Mouse (Mus musculus): ENCODE data around the gene Gabarap. TPM values are rescaled to one million over a fixed set of nuclear protein-coding genes. Genes with fewer than 3 reads are reported as not detected.

The Gabarap gene
- polyA plus RNA-seq (2012; rRNA removed): 412 and 425 TPM in 2 replicates

GRCm38 (mm10) chr11:69990850-69991691 is at the start of gene Gabarap:
Gabarap (plus strand) TSS chr11:69991143.

GRCm38 (mm10) chr11:69948066-69948762 is 42.7 kb upstream of the Gabarap start, which contains the start of gene Slc2a4:
Slc2a4 (minus strand) TSS chr11:69948188.

GRCm38 (mm10) chr11:69964650-69965270 is 26.2 kb upstream of the Gabarap start, which contains the start of gene Cldn7:
Cldn7 (plus strand) TSS chr11:69964779.

GRCm38 (mm10) chr11:69981141-69981762 is 9.7 kb upstream of the Gabarap start, which contains the start of gene Ctdnep1:
Ctdnep1 (plus strand) TSS chr11:69981156.

GRCm38 (mm10) chr11:69982225-69982624 is 8.7 kb upstream of the Gabarap start, which contains the start of gene Elp5:
Elp5 (minus strand) TSS chr11:69982517.

GRCm38 (mm10) chr11:69995391-69995960 is 4.5 kb downstream of the Gabarap start, which contains the start of gene Phf23:
Phf23 (plus strand) TSS chr11:69995777.

GRCm38 (mm10) chr11:70000396-70000898 is 9.5 kb downstream of the Gabarap start, which contains the start of gene Dvl2:
Dvl2 (plus strand) TSS chr11:70000595.

GRCm38 (mm10) chr11:70014880-70015558 is 24.1 kb downstream of the Gabarap start, which contains the start of gene Acadvl:
Acadvl (minus strand) TSS chr11:70015411.

GRCm38 (mm10) chr11:70016669-70017068 is 25.7 kb downstream of the Gabarap start, which contains the start of gene Dlg4:
Dlg4 (plus strand) TSS chr11:70016942.

Other genes with a start within 250 kb of the Gabarap start
- gene Polr2a, start 232.5 kb upstream of the Gabarap start, polyA plus RNA-seq (2012; rRNA removed): 20.4 and 20.9 TPM in 2 replicates
- 0.12 and 0.20 TPM in 2 replicates for gene Slc35g3, start 229.2 kb upstream of the Gabarap start, polyA plus RNA-seq (2012; rRNA removed)
- gene Zbtb4, start 225.2 kb upstream of the Gabarap start, polyA plus RNA-seq (2012; rRNA removed): 15.8 and 16.1 TPM in 2 replicates
- gene Chrnb1, start 195.2 kb upstream of the Gabarap start, polyA plus RNA-seq (2012; rRNA removed): 1.6 and 5.2 TPM in 2 replicates
- 23.7 and 27.4 TPM in 2 replicates for gene Fgf11, start 189.3 kb upstream of the Gabarap start, polyA plus RNA-seq (2012; rRNA removed)
- gene Tmem102, start 185.5 kb upstream of the Gabarap start, polyA plus RNA-seq (2012; rRNA removed): 0.13 and 0.25 TPM in 2 replicates
- not detected in 2 replicates for gene Gm39566, start 175.8 kb upstream of the Gabarap start, polyA plus RNA-seq (2012; rRNA removed)
- not detected in 2 replicates for gene Spem2, start 172.7 kb upstream of the Gabarap start, polyA plus RNA-seq (2012; rRNA removed)
- 1.3 and 1.5 TPM in 2 replicates for gene Spem1, start 169.0 kb upstream of the Gabarap start, polyA plus RNA-seq (2012; rRNA removed)
- gene Nlgn2, start 153.4 kb upstream of the Gabarap start, polyA plus RNA-seq (2012; rRNA removed): 90.2 and 112 TPM in 2 replicates
- gene Tmem256, start 152.6 kb upstream of the Gabarap start, polyA plus RNA-seq (2012; rRNA removed): 232 and 256 TPM in 2 replicates
- gene Plscr3, start 144.8 kb upstream of the Gabarap start, polyA plus RNA-seq (2012; rRNA removed): 73.6 and 80.2 TPM in 2 replicates
- 0.04 and 0.18 TPM in 2 replicates for gene Tnk1, start 132.4 kb upstream of the Gabarap start, polyA plus RNA-seq (2012; rRNA removed)
- not detected in 2 replicates for gene Tmem95, start 113.1 kb upstream of the Gabarap start, polyA plus RNA-seq (2012; rRNA removed)
- gene Kctd11, start 109.7 kb upstream of the Gabarap start, polyA plus RNA-seq (2012; rRNA removed): 1.2 TPM in 2 replicates
- gene Acap1, start 95.6 kb upstream of the Gabarap start, polyA plus RNA-seq (2012; rRNA removed): 0.61 and 0.68 TPM in 2 replicates
- gene 2810408A11Rik, start 90.2 kb upstream of the Gabarap start, polyA plus RNA-seq (2012; rRNA removed): 5.3 and 5.6 TPM in 2 replicates
- gene Neurl4, start 90.1 kb upstream of the Gabarap start, polyA plus RNA-seq (2012; rRNA removed): 111 and 113 TPM in 2 replicates
- 60.8 and 63.8 TPM in 2 replicates for gene Gps2, start 77.3 kb upstream of the Gabarap start, polyA plus RNA-seq (2012; rRNA removed)
- 777 and 816 TPM in 2 replicates for gene Eif5a, start 69.2 kb upstream of the Gabarap start, polyA plus RNA-seq (2012; rRNA removed)
- 48.3 and 53.7 TPM in 2 replicates for gene Ybx2, start 55.3 kb upstream of the Gabarap start, polyA plus RNA-seq (2012; rRNA removed)
- 3.7 and 4.9 TPM in 2 replicates for gene Slc2a4, start 43.0 kb upstream of the Gabarap start, polyA plus RNA-seq (2012; rRNA removed)
- gene Cldn7, start 26.4 kb upstream of the Gabarap start, polyA plus RNA-seq (2012; rRNA removed): 0.21 and 2.5 TPM in 2 replicates
- 93.3 and 102 TPM in 2 replicates for gene Ctdnep1, start 10.0 kb upstream of the Gabarap start, polyA plus RNA-seq (2012; rRNA removed)
- gene Elp5, start 8.6 kb upstream of the Gabarap start, polyA plus RNA-seq (2012; rRNA removed): 151 and 159 TPM in 2 replicates
- gene Phf23, start 4.6 kb downstream of the Gabarap start, polyA plus RNA-seq (2012; rRNA removed): 41.8 and 47.6 TPM in 2 replicates
- 26.9 and 34.5 TPM in 2 replicates for gene Dvl2, start 9.5 kb downstream of the Gabarap start, polyA plus RNA-seq (2012; rRNA removed)
- 46.1 and 54.7 TPM in 2 replicates for gene Acadvl, start 24.3 kb downstream of the Gabarap start, polyA plus RNA-seq (2012; rRNA removed)
- 242 and 275 TPM in 2 replicates for gene Dlg4, start 25.8 kb downstream of the Gabarap start, polyA plus RNA-seq (2012; rRNA removed)
- gene Asgr1, start 62.9 kb downstream of the Gabarap start, polyA plus RNA-seq (2012; rRNA removed): 3.4 and 3.5 TPM in 2 replicates
- 0.28 and 0.35 TPM in 2 replicates for gene Asgr2, start 101.5 kb downstream of the Gabarap start, polyA plus RNA-seq (2012; rRNA removed)
- 0.74 and 0.91 TPM in 2 replicates for gene Mgl2, start 139.2 kb downstream of the Gabarap start, polyA plus RNA-seq (2012; rRNA removed)
- gene Clec10a, start 165.1 kb downstream of the Gabarap start, polyA plus RNA-seq (2012; rRNA removed): 0.93 and 1.1 TPM in 2 replicates
- gene Slc16a11, start 221.6 kb downstream of the Gabarap start, polyA plus RNA-seq (2012; rRNA removed): 16.9 and 18.9 TPM in 2 replicates
- 10.1 and 12.7 TPM in 2 replicates for gene Slc16a13, start 229.9 kb downstream of the Gabarap start, polyA plus RNA-seq (2012; rRNA removed)
- gene Bcl6b, start 238.7 kb downstream of the Gabarap start, polyA plus RNA-seq (2012; rRNA removed): 5.1 and 5.5 TPM in 2 replicates
- gene 0610010K14Rik, start 246.8 kb downstream of the Gabarap start, polyA plus RNA-seq (2012; rRNA removed): 150 and 160 TPM in 2 replicates
- gene Gm21988, start 248.7 kb downstream of the Gabarap start, polyA plus RNA-seq (2012; rRNA removed): 12.2 and 12.8 TPM in 2 replicates
- 122 and 145 TPM in 2 replicates for gene Rnasek, start 248.7 kb downstream of the Gabarap start, polyA plus RNA-seq (2012; rRNA removed)

All from central nervous system, embryonic 18 days (tissue).